In the genomic region with DNA sequence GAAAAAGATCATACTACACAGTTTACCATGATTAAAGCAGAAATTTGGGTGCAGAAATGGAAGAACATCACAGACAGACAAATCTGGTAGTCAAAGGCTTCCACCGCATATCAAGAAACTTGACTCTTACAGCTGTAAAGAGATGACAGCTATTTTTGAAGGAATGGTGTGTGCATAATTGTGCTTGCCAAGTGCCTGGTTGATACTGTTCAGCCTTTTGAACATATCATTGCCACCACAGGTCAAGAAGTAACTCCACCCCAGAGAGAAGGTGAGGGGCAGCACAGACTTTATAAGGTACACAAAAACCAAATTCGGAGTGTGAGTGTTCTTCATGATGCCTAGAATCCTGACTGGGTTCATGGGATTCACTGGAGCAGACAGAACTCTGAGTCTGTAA, we compare ENCODE assay signal across 28 mouse cellular contexts. TPM values are rescaled to one million over a fixed set of nuclear protein-coding genes. Genes with fewer than 3 reads are reported as not detected.
"Had no signal": no experiment of that assay in that cellular context is flagged by ENCODE, and none has a peak within 500 bp of the region (broad histone marks: within the 10 kb centered on the region; RNA-seq: fewer than 3 reads in every experiment).

No protein-coding gene starts in this region.

- H3K4me3 ChIP-seq: gastrocnemius, adult 2 months; heart, embryonic 13.5 days; hindbrain, embryonic 10.5 days; hindbrain, embryonic 12.5 days; intestine, embryonic 15.5 days; layer of hippocampus, adult 2 months; left cerebral cortex, adult 2 months; limb, embryonic 10.5 days; limb, embryonic 12.5 days; liver, embryonic 13.5 days; liver, embryonic 15.5 days had no signal

- H3K9me3 ChIP-seq: heart, embryonic 13.5 days; hindbrain, embryonic 10.5 days; hindbrain, embryonic 12.5 days; intestine, embryonic 15.5 days; limb, embryonic 10.5 days; limb, embryonic 12.5 days; liver, embryonic 13.5 days; liver, embryonic 15.5 days had no signal

- DNase-seq: gastrocnemius, adult 2 months; gastrocnemius, postnatal 10 days; gastrocnemius, postnatal 25 days; heart, postnatal 14 days; heart, postnatal 36 days; kidney, adult 18-20 months; kidney, adult 8-10 months; kidney, postnatal 10 days; kidney, postnatal 25 days; kidney, postnatal 4 days; liver; liver, embryonic 13.5 days; liver, postnatal 0 days had no signal

- H3K27me3 ChIP-seq: heart, embryonic 13.5 days; hindbrain, embryonic 12.5 days; intestine, embryonic 15.5 days; limb, embryonic 12.5 days; liver, embryonic 13.5 days; liver, embryonic 15.5 days had no signal

- H3K4me1 ChIP-seq: hindbrain, embryonic 10.5 days; hindbrain, embryonic 12.5 days; intestine, embryonic 15.5 days; limb, embryonic 10.5 days; limb, embryonic 12.5 days; liver, embryonic 13.5 days; liver, embryonic 15.5 days had no signal

- H3K36me3 ChIP-seq: heart, embryonic 13.5 days; hindbrain, embryonic 10.5 days; hindbrain, embryonic 12.5 days; intestine, embryonic 15.5 days; limb, embryonic 10.5 days; limb, embryonic 12.5 days; liver, embryonic 13.5 days; liver, embryonic 15.5 days had no signal

- H3K4me2 ChIP-seq: heart, embryonic 13.5 days; hindbrain, embryonic 12.5 days; hindbrain, embryonic 14.5 days; intestine, embryonic 15.5 days; limb, embryonic 12.5 days; liver, embryonic 11.5 days; liver, embryonic 13.5 days; liver, embryonic 15.5 days had no signal

- H3K9ac ChIP-seq: heart, embryonic 13.5 days; hindbrain, embryonic 12.5 days; hindbrain, embryonic 14.5 days; intestine, embryonic 15.5 days; limb, embryonic 12.5 days; liver, embryonic 13.5 days; liver, embryonic 15.5 days; liver, postnatal 0 days had no signal

- ATAC-seq: hindbrain, embryonic 16.5 days; inflammation-experienced regulatory T-cells, adult 6 months; intestine, embryonic 15.5 days; intestine, postnatal 0 days; liver, postnatal 0 days had no signal

- H3K27ac ChIP-seq: gastrocnemius, adult 2 months; heart, embryonic 13.5 days; hindbrain, embryonic 10.5 days; hindbrain, embryonic 12.5 days; hindbrain, embryonic 14.5 days; intestine, embryonic 15.5 days; layer of hippocampus, adult 2 months; left cerebral cortex, adult 2 months; limb, embryonic 10.5 days; limb, embryonic 12.5 days; liver, embryonic 13.5 days; liver, embryonic 15.5 days had no signal

RNA-seq across cellular contexts. Expression of gene Nav3, which starts 53.1 kb away (rescaled TPM):
- total RNA-seq: granulocyte monocyte progenitor cell, adult 5-6 weeks had no signal
